Mouse (Mus musculus): ENCODE data around the gene Klk1b26. TPM values are rescaled to one million over a fixed set of nuclear protein-coding genes. Genes with fewer than 3 reads are reported as not detected.
"Not testable (repeated sequence)": the region's sequence is repeated elsewhere in the genome, so short reads cannot be mapped to it uniquely, and the experiment has no call there.

Klk1b26 gene
- not detected in 2 replicates for total RNA-seq (2012; rRNA removed)

- in situ Hi-C loops (cut with MboI; ENCODE audit: low sequenced_read_pairs in 2 of 2, unreplicated experiment in 2 of 2) = loop anchor here in 1 of 2 experiments (5.0 kb wide), 1 partner anchor 205 kb away; the partner anchor contains the start of gene Klk1b5
- DNase-seq (ENCODE audit: low read depth, low spot score); H3K36me3 ChIP-seq (ENCODE audit: control insufficient read depth, insufficient read depth, low read length, poor library complexity, severe bottlenecking); H3K9ac ChIP-seq (ENCODE audit: insufficient read depth, low read depth, low read length, poor library complexity, severe bottlenecking); H3K27ac ChIP-seq (ENCODE audit: insufficient read depth, low read depth, low read length, poor library complexity, severe bottlenecking); H3K4me1 ChIP-seq (ENCODE audit: control insufficient read depth in 2 of 2, insufficient read depth in 2 of 2, low read length in 2 of 2, poor library complexity in 1 of 2); H3K9me3 ChIP-seq (ENCODE audit: control insufficient read depth, insufficient read depth, low read depth, low read length); H3K4me3 ChIP-seq (ENCODE audit: insufficient read depth in 1 of 2, low read depth in 1 of 2, low read length in 2 of 2, poor library complexity in 1 of 2, severe bottlenecking in 1 of 2): not testable (repeated sequence)
Measured at GRCm38 (mm10) chr7:44011868-44012267, at the start of gene Klk1b26. Gene Klk1b26 (plus strand): TSS chr7:44012168.

GRCm38 (mm10) chr7:43966451-43966850 lies 45.5 kb upstream of the Klk1b26 start, which contains the start of gene Klk1b1:
Gene Klk1b1 (plus strand): TSS chr7:43966751.
- Histone ChIP-seq H3K9me3 (ENCODE audit: control insufficient read depth, insufficient read depth, low read depth, low read length) (no peaks in the 10 kb centered on the region), H3K4me1 (ENCODE audit: control insufficient read depth in 2 of 2, insufficient read depth in 2 of 2, low read length in 2 of 2, poor library complexity in 1 of 2) (no peaks in the 10 kb centered on the region), H3K4me3 (ENCODE audit: insufficient read depth in 1 of 2, low read depth in 1 of 2, low read length in 2 of 2, poor library complexity in 1 of 2, severe bottlenecking in 1 of 2) (no peak within 1 kb of the TSS), H3K27ac (ENCODE audit: insufficient read depth, low read depth, low read length, poor library complexity, severe bottlenecking) (no peak within 1 kb of the TSS), H3K36me3 (ENCODE audit: control insufficient read depth, insufficient read depth, low read length, poor library complexity, severe bottlenecking) (no peaks in the 10 kb centered on the region), H3K9ac (ENCODE audit: insufficient read depth, low read depth, low read length, poor library complexity, severe bottlenecking) (no peak within 1 kb of the TSS)
- DNase-seq (ENCODE audit: low read depth, low spot score) = no peak
- in situ Hi-C loops (cut with MboI; ENCODE audit: low sequenced_read_pairs in 2 of 2, unreplicated experiment in 2 of 2) = loop anchor here in 1 of 2 experiments (10.0 to 25.0 kb wide), 2 partner anchors 128 to 246 kb away; partner anchors contain the start of genes Klk1b4 and Klk1b5
- TF ChIP-seq HCFC1 (IDR thresholded peaks at IDR 0.05; ENCODE audit: borderline replicate concordance, insufficient read depth, low read length) (no peak), CHD2 (IDR thresholded peaks at IDR 0.05; ENCODE audit: low read depth, low read length) (no peak), ZNF384 (IDR thresholded peaks at IDR 0.05; ENCODE audit: low read depth, low read length) (no peak), MAFK (IDR thresholded peaks at IDR 0.05; ENCODE audit: insufficient read depth, low read depth, low read length) (no peak), ZC3H11A (IDR thresholded peaks at IDR 0.05; ENCODE audit: borderline replicate concordance, low read depth, low read length) (no peak)

GRCm38 (mm10) chr7:43967058-43967457 lies 44.9 kb upstream of the Klk1b26 start:
- H3K27ac ChIP-seq (ENCODE audit: insufficient read depth, low read depth, low read length, poor library complexity, severe bottlenecking) = no peak overlapping the region
- H3K4me1 ChIP-seq (ENCODE audit: control insufficient read depth in 2 of 2, insufficient read depth in 2 of 2, low read length in 2 of 2, poor library complexity in 1 of 2) = no peaks in the 10 kb centered on the region
- H3K36me3 ChIP-seq (ENCODE audit: control insufficient read depth, insufficient read depth, low read length, poor library complexity, severe bottlenecking) = no peaks in the 10 kb centered on the region
- no peak overlapping the region for H3K4me3 ChIP-seq (ENCODE audit: insufficient read depth in 1 of 2, low read depth in 1 of 2, low read length in 2 of 2, poor library complexity in 1 of 2, severe bottlenecking in 1 of 2)
- no peak overlapping the region for H3K9ac ChIP-seq (ENCODE audit: insufficient read depth, low read depth, low read length, poor library complexity, severe bottlenecking)
- TF ChIP-seq ZNF384 (IDR thresholded peaks at IDR 0.05; ENCODE audit: low read depth, low read length) (no peak), HCFC1 (IDR thresholded peaks at IDR 0.05; ENCODE audit: borderline replicate concordance, insufficient read depth, low read length) (no peak), MAFK (IDR thresholded peaks at IDR 0.05; ENCODE audit: insufficient read depth, low read depth, low read length) (no peak), ZC3H11A (IDR thresholded peaks at IDR 0.05; ENCODE audit: borderline replicate concordance, low read depth, low read length) (no peak)
- in situ Hi-C loops (cut with MboI; ENCODE audit: low sequenced_read_pairs in 2 of 2, unreplicated experiment in 2 of 2) = loop anchor here in 1 of 2 experiments (10.0 to 25.0 kb wide), 2 partner anchors 128 to 245 kb away; partner anchors contain the start of genes Klk1b4 and Klk1b5
- DNase-seq (ENCODE audit: low read depth, low spot score) = no peak
- H3K9me3 ChIP-seq (ENCODE audit: control insufficient read depth, insufficient read depth, low read depth, low read length) = no peaks in the 10 kb centered on the region

- in situ Hi-C loops (cut with MboI; ENCODE audit: low sequenced_read_pairs in 2 of 2, unreplicated experiment in 2 of 2) = loop anchor here in 1 of 2 experiments (10.0 to 25.0 kb wide), 2 partner anchors 127 to 245 kb away; partner anchors contain the start of genes Klk1b4 and Klk1b5
- no peaks in the 10 kb centered on the region for H3K36me3 ChIP-seq (ENCODE audit: control insufficient read depth, insufficient read depth, low read length, poor library complexity, severe bottlenecking)
Measured at GRCm38 (mm10) chr7:43967612-43968011, 44.4 kb upstream of the Klk1b26 start.

GRCm38 (mm10) chr7:43975761-43976160 lies 36.2 kb upstream of the Klk1b26 start, which contains the start of gene Klk1b9:
Gene Klk1b9 (plus strand): TSS chr7:43976061.
- DNase-seq (ENCODE audit: low read depth, low spot score); H3K4me1 ChIP-seq (ENCODE audit: control insufficient read depth in 2 of 2, insufficient read depth in 2 of 2, low read length in 2 of 2, poor library complexity in 1 of 2); in situ Hi-C loops (cut with MboI; ENCODE audit: low sequenced_read_pairs in 2 of 2, unreplicated experiment in 2 of 2); H3K9me3 ChIP-seq (ENCODE audit: control insufficient read depth, insufficient read depth, low read depth, low read length); H3K27ac ChIP-seq (ENCODE audit: insufficient read depth, low read depth, low read length, poor library complexity, severe bottlenecking); H3K9ac ChIP-seq (ENCODE audit: insufficient read depth, low read depth, low read length, poor library complexity, severe bottlenecking); H3K4me3 ChIP-seq (ENCODE audit: insufficient read depth in 1 of 2, low read depth in 1 of 2, low read length in 2 of 2, poor library complexity in 1 of 2, severe bottlenecking in 1 of 2); H3K36me3 ChIP-seq (ENCODE audit: control insufficient read depth, insufficient read depth, low read length, poor library complexity, severe bottlenecking): not testable (repeated sequence)

More at GRCm38 (mm10) chr7:43967612-43968011, 44.4 kb upstream of the Klk1b26 start:
- H3K9ac ChIP-seq (ENCODE audit: insufficient read depth, low read depth, low read length, poor library complexity, severe bottlenecking) = no peak overlapping the region
- H3K9me3 ChIP-seq (ENCODE audit: control insufficient read depth, insufficient read depth, low read depth, low read length) = no peaks in the 10 kb centered on the region
- TF ChIP-seq HCFC1 (IDR thresholded peaks at IDR 0.05; ENCODE audit: borderline replicate concordance, insufficient read depth, low read length) = no peak
- TF ChIP-seq MAFK (IDR thresholded peaks at IDR 0.05; ENCODE audit: insufficient read depth, low read depth, low read length) = no peak
- TF ChIP-seq CHD2 (IDR thresholded peaks at IDR 0.05; ENCODE audit: low read depth, low read length) = no peak
- TF ChIP-seq ZC3H11A (IDR thresholded peaks at IDR 0.05; ENCODE audit: borderline replicate concordance, low read depth, low read length) = no peak
- TF ChIP-seq ZNF384 (IDR thresholded peaks at IDR 0.05; ENCODE audit: low read depth, low read length) = no peak
- H3K27ac ChIP-seq (ENCODE audit: insufficient read depth, low read depth, low read length, poor library complexity, severe bottlenecking) = no peak overlapping the region
- H3K4me3 ChIP-seq (ENCODE audit: insufficient read depth in 1 of 2, low read depth in 1 of 2, low read length in 2 of 2, poor library complexity in 1 of 2, severe bottlenecking in 1 of 2) = no peak overlapping the region
- no peaks in the 10 kb centered on the region for H3K4me1 ChIP-seq (ENCODE audit: control insufficient read depth in 2 of 2, insufficient read depth in 2 of 2, low read length in 2 of 2, poor library complexity in 1 of 2)
- no peak for DNase-seq (ENCODE audit: low read depth, low spot score)

Data from ES-E14 (cell line).